Mouse (Mus musculus) stomach, embryonic 15.5 days (tissue): ENCODE measurements around the gene Herc6. TPM values are rescaled to one million over a fixed set of nuclear protein-coding genes. Genes with fewer than 3 reads are reported as not detected.
"Not testable (repeated sequence)": the region's sequence is repeated elsewhere in the genome, so short reads cannot be mapped to it uniquely, and the experiment has no call there.

Experiments used
- ATAC-seq: fragments of 200-750 bp; cut with Nextera tagmentation; 2 replicates; pipeline ENCODE4 v1.8.0; 2017; ENCODE audit warnings: low read depth, moderate number of reproducible peaks, moderate TSS enrichment; ENCODE audit not compliant: insufficient read depth, low FRiP score
- H3K27ac ChIP-seq: fragments of 300-500 bp; sonication (generic); 2 replicates; pipeline ENCODE4 v1.5.1; 2015; ENCODE audit warnings: mild to moderate bottlenecking, inconsistent platforms
- H3K27me3 ChIP-seq: fragments of 300-500 bp; sonication (generic); replicated peaks from 2 replicates; pipeline ENCODE4 v1.6.1; 2015; ENCODE audit warnings: inconsistent platforms
- H3K36me3 ChIP-seq: fragments of 300-500 bp; sonication (generic); 2 replicates; pipeline ENCODE4 v1.6.1; 2015; ENCODE audit warnings: inconsistent platforms
- H3K4me1 ChIP-seq: fragments of 300-500 bp; sonication (generic); 2 replicates; pipeline ENCODE4 v1.6.1; 2015; ENCODE audit warnings: inconsistent platforms
- H3K4me2 ChIP-seq: fragments of 300-500 bp; sonication (generic); 2 replicates; pipeline ENCODE4 v1.6.1; 2015; ENCODE audit warnings: mild to moderate bottlenecking, inconsistent platforms
- H3K4me3 ChIP-seq: fragments of 300-500 bp; sonication (generic); replicated peaks from 2 replicates; pipeline ENCODE4 v1.5.1; 2015; ENCODE audit warnings: inconsistent platforms
- H3K9ac ChIP-seq: fragments of 300-500 bp; sonication (generic); 2 replicates; pipeline ENCODE4 v1.6.1; 2015; ENCODE audit warnings: inconsistent platforms
- H3K9me3 ChIP-seq: fragments of 300-500 bp; sonication (generic); 2 replicates; pipeline ENCODE4 v1.6.1; 2016; ENCODE audit warnings: inconsistent platforms
- WGBS: fragments of 180-500 bp; shearing (Covaris S2); methylation state at CpG from one replicate; pipeline ENCODE4 v1.1.7; 2015; 5-methylcytosine and 5-hydroxymethylcytosine counted together
- polyA plus RNA-seq: library from polyadenylated mRNA; unstranded; fragments of >200 nt; fragmentation: Nextera tagmentation; extraction: Ambion mirVana; gene quantifications from 2 replicates; pipeline ENCODE4 v1.2.1, GENCODE M21; 2015

The Herc6 gene
- polyA plus RNA-seq, 1 experiment from 2014 or later = 3.5 TPM

DNA sequence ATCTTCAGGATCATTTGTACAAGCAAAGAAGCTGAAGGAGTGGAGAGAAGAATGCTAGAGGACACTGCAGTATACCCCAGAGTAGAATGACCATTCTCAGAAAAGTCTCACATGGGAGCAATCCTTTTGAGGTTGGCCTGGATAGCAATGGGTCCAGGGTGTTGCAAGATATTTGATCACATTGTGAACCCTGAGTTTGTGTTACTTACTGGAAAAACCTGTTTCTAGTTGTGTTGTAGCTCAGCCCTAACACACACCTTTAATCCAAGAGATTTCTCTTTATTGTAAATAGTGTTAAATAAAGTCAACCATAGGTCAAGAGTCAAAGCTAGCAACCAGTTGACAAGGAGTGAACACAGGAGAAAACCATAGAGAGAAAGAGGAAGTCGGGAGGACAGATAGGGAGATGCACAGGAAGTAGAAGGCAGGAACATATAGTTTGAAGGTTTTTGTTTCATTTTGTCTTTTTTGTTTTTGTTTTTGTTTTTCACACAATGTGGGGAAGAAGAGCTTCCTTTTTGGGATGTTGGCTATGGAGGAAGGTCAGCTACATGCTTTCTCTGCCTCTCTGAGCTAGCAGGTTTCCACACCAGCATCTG, 39.0 kb upstream of the Herc6 start:
- H3K9ac ChIP-seq = no peak overlapping the region
- H3K4me1 ChIP-seq = no peaks in the 10 kb centered on the region
- WGBS = 75% methylated on average over 1 of the region's 1 CpGs
- ATAC-seq = no peak
- H3K36me3 ChIP-seq = no peaks in the 10 kb centered on the region
- no peak overlapping the region for H3K4me3 ChIP-seq
- no peaks in the 10 kb centered on the region for H3K27me3 ChIP-seq
- no peak overlapping the region for H3K4me2 ChIP-seq
- no peak overlapping the region for H3K27ac ChIP-seq
- H3K9me3 ChIP-seq = no peaks in the 10 kb centered on the region

DNA sequence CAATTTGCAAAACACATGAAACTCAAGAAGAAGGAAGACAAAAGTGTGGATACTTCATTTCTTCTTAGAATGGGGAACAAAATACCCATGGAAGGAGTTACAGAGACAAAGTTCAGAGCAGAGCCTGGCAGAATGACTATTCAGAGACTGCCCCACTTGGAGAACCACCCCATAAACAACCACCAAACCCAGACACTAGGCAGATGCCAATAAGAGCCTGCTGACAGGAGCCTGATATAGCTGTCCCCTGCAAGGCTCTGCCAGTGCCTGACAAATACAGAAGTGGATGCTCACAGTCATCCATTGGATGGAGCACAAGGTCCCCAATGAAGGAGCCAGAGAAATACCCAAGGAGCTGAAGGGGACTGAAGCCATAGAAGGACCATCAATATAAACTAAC, 37.2 kb upstream of the Herc6 start:
- not testable (repeated sequence) for H3K4me1 ChIP-seq, H3K4me2 ChIP-seq, H3K27me3 ChIP-seq, H3K36me3 ChIP-seq, H3K27ac ChIP-seq, ATAC-seq, H3K4me3 ChIP-seq, H3K9me3 ChIP-seq, H3K9ac ChIP-seq

DNA sequence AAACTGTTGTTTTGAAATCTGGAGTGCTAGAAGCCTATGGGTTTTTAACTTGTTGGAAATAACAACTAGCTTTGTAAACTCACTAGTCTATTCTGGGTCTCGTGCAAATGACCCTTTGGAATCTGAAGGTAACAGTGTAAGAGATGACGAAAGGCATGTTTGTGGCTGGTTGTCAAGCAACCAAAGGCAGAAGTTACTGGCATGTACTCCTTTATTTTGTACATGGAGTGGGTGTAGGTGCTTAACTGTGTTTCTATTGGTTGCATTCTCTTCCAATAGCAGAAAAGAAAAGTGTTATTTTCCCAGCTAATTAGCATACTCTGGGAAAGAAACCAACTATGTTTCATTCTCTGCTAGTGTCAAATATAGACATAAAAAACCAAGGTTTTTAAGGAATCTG, 35.9 kb upstream of the Herc6 start:
- H3K27ac ChIP-seq = no peak overlapping the region
- no peaks in the 10 kb centered on the region for H3K4me1 ChIP-seq
- H3K4me3 ChIP-seq = no peak overlapping the region
- WGBS = 52% methylated on average over 2 of the region's 2 CpGs
- no peaks in the 10 kb centered on the region for H3K36me3 ChIP-seq
- no peak overlapping the region for H3K9ac ChIP-seq
- no peak overlapping the region for H3K4me2 ChIP-seq
- ATAC-seq = no peak
- no peaks in the 10 kb centered on the region for H3K9me3 ChIP-seq
- H3K27me3 ChIP-seq = no peaks in the 10 kb centered on the region

DNA sequence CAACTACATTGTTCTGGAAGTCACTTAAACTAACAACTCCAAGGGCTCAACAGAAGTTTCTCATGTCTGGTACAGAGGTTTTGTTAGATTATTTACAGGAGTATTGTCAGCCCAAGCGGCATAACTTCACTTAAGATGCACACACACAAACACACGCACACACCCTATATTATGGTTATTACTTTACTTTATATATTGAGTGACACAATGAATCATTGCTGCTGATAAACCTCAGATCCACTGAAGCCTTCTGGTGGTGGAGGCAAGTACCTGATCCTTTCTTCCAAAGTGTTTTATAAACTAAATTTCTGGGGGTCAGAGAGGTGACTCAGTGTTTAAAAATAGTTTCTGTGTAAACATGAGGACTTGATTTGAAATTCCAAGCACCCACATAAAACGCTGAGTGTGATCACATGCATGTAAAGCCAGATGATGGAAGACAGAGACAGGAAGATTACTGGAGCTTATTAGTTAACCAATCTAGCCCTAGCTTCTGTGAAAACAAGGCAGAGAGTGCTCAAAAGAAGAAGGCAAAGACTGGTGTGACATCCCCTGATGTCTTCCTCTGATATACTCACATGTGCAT, 29.5 kb upstream of the Herc6 start:
- 33% methylated on average over 3 of the region's 3 CpGs for WGBS
- Histone ChIP-seq H3K4me3 (no peak overlapping the region), H3K9me3 (no peaks in the 10 kb centered on the region), H3K36me3 (no peaks in the 10 kb centered on the region), H3K27ac (no peak overlapping the region), H3K27me3 (no peaks in the 10 kb centered on the region), H3K4me2 (no peak overlapping the region), H3K9ac (no peak overlapping the region), H3K4me1 (no peaks in the 10 kb centered on the region)
- no peak for ATAC-seq

DNA sequence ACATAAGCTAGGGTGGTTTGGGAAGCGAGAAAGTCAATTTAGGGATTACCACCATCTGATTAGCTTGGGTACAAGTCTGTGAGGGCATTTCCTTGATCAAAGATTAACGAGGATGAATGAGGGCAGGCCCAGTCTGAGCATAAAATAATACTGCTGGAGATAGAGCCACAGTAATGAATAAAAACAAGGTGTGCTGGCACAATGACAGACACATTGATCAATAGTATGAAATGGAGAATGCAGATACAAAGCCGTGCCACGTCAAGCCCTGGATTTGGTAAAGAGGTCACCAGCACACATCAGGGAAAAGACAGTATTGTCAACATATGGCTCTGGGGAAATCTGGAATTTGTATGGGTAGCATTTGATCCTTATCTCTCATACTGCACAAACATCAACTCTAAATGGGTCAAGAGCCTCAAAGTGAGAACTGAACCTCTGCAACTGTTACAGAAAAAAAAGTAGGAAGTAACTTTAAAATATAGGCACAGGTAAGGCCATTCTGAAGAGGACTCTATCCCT, 22.9 kb upstream of the Herc6 start:
- 51% methylated on average over 4 of the region's 4 CpGs for WGBS
- no peak for ATAC-seq
- H3K27me3 ChIP-seq = no peaks in the 10 kb centered on the region
- no peak overlapping the region for H3K9ac ChIP-seq
- H3K9me3 ChIP-seq = no peaks in the 10 kb centered on the region
- H3K4me2 ChIP-seq = no peak overlapping the region
- no peak overlapping the region for H3K4me3 ChIP-seq
- H3K27ac ChIP-seq = no peak overlapping the region
- H3K4me1 ChIP-seq = no peaks in the 10 kb centered on the region
- no peaks in the 10 kb centered on the region for H3K36me3 ChIP-seq

DNA sequence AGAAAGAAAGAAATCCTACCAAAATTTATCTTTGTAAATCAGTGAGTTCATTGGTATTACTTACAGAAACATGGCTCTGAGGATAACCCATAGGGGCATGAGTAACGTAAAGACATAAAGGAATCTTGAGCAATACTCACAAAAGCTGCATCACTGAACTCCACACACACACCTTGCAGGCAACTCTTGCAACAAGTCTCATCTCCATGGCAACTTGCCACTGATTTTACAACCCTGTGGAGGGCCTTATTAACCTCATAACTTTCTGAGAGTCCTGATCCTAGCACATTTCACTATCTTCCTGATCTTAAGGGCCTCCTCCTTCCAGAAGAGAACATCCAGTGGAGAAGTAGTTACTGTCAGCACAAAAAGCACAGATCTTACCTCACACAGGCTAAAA, 17.3 kb upstream of the Herc6 start:
- no peak for ATAC-seq
- no peaks in the 10 kb centered on the region for H3K27me3 ChIP-seq
- no peak overlapping the region for H3K27ac ChIP-seq
- H3K4me3 ChIP-seq = no peak overlapping the region
- H3K4me2 ChIP-seq = no peak overlapping the region
- no peak overlapping the region for H3K9ac ChIP-seq
- no peaks in the 10 kb centered on the region for H3K36me3 ChIP-seq
- no peaks in the 10 kb centered on the region for H3K9me3 ChIP-seq
- whole genome bisulfite sequencing = 86% methylated on average over 1 of the region's 1 CpGs
- no peaks in the 10 kb centered on the region for H3K4me1 ChIP-seq

DNA sequence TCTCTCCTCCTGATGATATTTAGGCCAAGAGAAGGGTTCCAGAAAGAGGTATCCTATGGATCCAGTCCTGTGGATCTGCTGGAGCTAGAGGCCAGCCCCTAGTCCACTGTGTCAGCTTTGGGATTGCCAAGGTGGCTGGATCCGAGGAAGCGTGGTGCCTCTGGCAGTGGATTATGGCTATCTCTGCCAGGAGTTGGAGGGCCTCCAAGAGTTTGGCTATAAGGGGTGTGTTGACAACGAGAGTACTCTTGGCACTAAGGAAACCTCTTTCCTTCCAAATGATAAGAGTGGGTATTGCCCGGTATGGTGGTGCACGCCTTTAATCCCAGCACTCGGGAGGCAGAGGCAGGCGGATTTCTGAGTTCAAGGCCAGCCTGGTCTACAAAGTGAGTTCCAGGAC, 15.3 kb upstream of the Herc6 start:
- Histone ChIP-seq H3K9me3 (no peaks in the 10 kb centered on the region), H3K4me1 (no peaks in the 10 kb centered on the region), H3K36me3 (no peaks in the 10 kb centered on the region), H3K9ac (no peak overlapping the region), H3K4me3 (no peak overlapping the region), H3K27ac (no peak overlapping the region), H3K27me3 (no peaks in the 10 kb centered on the region), H3K4me2 (no peak overlapping the region)
- WGBS = 87% methylated on average over 7 of the region's 7 CpGs
- no peak for ATAC-seq

DNA sequence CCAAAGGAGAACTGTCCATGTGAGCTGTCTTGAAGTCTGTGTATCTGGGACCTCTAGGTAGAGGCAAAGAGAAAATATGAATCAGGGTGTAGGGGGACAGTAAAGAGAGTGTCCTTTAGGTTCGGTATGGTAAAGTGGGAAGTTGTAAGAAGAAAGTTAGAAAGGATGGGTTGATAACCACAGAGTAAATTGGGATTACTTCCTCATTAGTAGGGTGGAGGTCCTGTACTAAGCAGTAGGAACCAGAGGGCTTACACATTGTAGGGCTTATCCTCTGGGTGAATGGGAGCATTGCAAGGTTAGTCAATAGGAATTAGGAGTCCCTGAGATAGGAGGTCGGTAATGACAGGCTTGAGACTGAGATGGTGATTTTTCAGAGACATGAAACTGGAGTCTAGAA, 13.2 kb upstream of the Herc6 start:
- 78% methylated on average over 2 of the region's 2 CpGs for WGBS
- Histone ChIP-seq H3K27ac (no peak overlapping the region), H3K4me2 (no peak overlapping the region), H3K27me3 (no peaks in the 10 kb centered on the region), H3K9me3 (no peaks in the 10 kb centered on the region), H3K36me3 (no peaks in the 10 kb centered on the region), H3K4me1 (no peaks in the 10 kb centered on the region), H3K9ac (no peak overlapping the region), H3K4me3 (no peak overlapping the region)
- ATAC-seq = no peak

DNA sequence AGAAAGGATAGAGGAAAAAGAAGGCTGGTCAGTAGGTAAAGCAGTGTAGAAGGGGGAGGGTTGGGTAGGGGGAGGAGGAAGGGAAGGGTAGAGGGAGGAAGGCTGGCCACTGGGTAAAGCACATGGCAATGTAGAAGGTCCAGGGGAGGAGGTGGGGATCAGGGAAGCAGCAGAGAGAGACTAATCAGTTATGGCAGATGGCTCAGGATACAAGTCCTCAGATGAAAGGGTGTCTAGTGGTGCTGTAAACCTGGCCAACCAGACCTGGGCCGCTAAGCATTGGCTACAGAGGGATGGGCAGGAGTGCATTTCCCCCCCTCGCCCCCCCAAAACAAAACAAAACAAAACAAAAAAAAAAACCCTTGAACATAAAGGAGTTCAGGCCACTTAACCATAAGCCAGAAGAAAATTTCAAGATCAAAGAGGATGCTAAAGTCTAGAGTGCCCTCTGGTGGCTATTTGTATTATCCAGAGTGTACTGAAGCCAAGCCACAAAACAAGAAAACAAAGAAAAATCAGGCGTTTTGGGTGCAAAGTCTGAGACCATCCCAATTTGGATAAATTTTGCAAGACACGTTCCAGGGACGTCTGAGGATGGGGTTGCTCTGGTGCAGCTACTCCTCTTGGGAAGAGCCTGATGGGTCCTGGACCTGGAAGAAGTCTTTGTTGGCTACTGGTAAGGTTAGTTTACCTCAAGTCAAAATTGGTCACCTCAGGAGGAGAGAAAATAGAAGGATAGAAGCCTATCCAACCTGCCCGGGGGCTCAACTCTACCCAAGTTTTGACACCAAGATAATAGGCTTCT, 10.4 kb upstream of the Herc6 start:
- Histone ChIP-seq H3K27ac (no peak overlapping the region), H3K9ac (no peak overlapping the region), H3K27me3 (no peaks in the 10 kb centered on the region), H3K36me3 (no peaks in the 10 kb centered on the region), H3K4me2 (no peak overlapping the region), H3K4me1 (no peaks in the 10 kb centered on the region), H3K4me3 (no peak overlapping the region), H3K9me3 (no peaks in the 10 kb centered on the region)
- WGBS = 15% methylated on average over 6 of the region's 6 CpGs
- ATAC-seq = no peak

DNA sequence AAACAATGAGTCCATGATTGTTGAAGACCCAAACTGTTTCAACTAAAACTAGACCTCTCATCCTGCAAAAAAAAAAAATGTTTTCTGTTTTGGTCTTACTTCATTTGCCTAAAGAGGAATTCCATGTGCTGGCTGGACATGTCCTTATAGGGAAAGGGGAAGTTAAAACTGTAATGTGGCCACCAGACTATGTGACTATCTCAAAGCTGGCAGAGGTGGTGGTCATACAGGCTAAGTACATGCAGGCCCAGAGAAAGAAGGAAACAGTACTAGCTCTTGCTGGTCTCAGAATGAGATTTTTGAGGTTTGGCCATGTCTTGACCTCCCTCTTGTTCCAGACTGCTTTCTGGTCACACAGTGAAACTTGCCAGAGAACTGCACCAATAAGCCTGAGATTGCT, 9.2 kb upstream of the Herc6 start:
- Histone ChIP-seq H3K4me2 (no peak overlapping the region), H3K4me1 (no peaks in the 10 kb centered on the region), H3K27ac (no peak overlapping the region), H3K9ac (no peak overlapping the region), H3K4me3 (no peak overlapping the region), H3K27me3 (no peaks in the 10 kb centered on the region), H3K36me3 (no peaks in the 10 kb centered on the region), H3K9me3 (no peaks in the 10 kb centered on the region)
- ATAC-seq = no peak

DNA sequence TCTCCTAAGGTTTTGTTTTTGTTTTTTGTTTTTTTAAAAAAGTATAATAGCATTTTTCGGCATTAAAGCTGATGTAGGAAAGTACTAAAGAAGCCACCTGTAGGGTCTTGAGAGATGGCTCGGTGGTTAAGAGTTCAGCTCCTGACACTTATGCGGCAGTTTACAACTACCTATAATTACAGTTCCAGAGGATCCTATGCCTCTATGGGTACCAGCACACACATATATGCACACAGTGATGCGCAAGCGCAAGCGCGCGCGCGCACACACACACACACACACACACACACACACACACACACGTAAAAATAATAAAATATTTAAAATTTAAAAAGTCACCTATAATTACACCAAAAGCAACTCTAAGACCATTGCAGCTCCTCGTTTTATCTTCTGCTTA, 795 bp downstream of the Herc6 start:
- Histone ChIP-seq H3K9me3 (no peaks in the 10 kb centered on the region), H3K4me2 (peak overlapping the region; percentile 83), H3K36me3 (no peaks in the 10 kb centered on the region), H3K27ac (peak overlapping the region; percentile 85; the same call in 1 of the 2 replicates), H3K27me3 (no peaks in the 10 kb centered on the region), H3K9ac (no peak overlapping the region), H3K4me1 (no peaks in the 10 kb centered on the region), H3K4me3 (peak overlapping the region; percentile 62)
- 84% methylated on average over 12 of the region's 12 CpGs for WGBS
- no peak for ATAC-seq

DNA sequence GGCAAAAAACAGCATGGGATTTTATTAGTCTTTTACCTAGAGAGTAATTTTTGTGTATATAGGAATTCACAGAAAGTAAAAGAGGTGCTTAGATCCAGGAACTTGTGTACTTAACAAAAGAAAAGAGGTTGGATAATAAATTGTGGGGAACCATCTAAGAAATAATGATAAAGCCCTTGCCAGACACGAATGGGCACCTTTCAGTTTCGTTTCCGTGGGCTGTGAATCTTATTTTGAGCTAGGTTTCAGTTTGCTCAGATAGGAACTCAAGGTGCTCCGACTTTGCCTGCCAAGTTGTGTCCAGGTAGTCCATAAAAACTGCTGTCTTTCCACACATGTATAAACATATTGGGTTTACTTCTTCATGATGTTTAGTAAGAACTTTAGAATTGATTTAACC, 1.6 kb downstream of the Herc6 start:
- no peak for ATAC-seq
- Histone ChIP-seq H3K9ac (no peak overlapping the region), H3K4me2 (no peak overlapping the region), H3K9me3 (no peaks in the 10 kb centered on the region), H3K36me3 (no peaks in the 10 kb centered on the region), H3K27ac (no peak overlapping the region), H3K27me3 (no peaks in the 10 kb centered on the region), H3K4me1 (no peaks in the 10 kb centered on the region), H3K4me3 (no peak overlapping the region)
- 69% methylated on average over 4 of the region's 4 CpGs for WGBS
